Mouse (Mus musculus) thymus, adult 2 months (tissue): ENCODE results near the gene Tnip3. TPM values are rescaled to one million over a fixed set of nuclear protein-coding genes. Genes with fewer than 3 reads are reported as not detected.

Source experiments
- DNase-seq: peaks from one replicate; pipeline ENCODE4 v3.0.0; 2021
- H3K27ac ChIP-seq: fragments of 200-500 bp; 2 replicates; pipeline ENCODE4 v1.5.1; 2012; ENCODE audit warnings: low read length, control low read depth; ENCODE audit not compliant: control insufficient read depth, insufficient read depth
- H3K27me3 ChIP-seq: fragments of 200-500 bp; 2 replicates; pipeline ENCODE4 v1.6.1; 2012; ENCODE audit warnings: mild to moderate bottlenecking, low read length, moderate library complexity, mixed read lengths; ENCODE audit not compliant: control insufficient read depth, insufficient read depth
- H3K36me3 ChIP-seq: fragments of 200-500 bp; 2 replicates; pipeline ENCODE4 v1.6.1; 2012; ENCODE audit warnings: mild to moderate bottlenecking, low read length, moderate library complexity; ENCODE audit not compliant: control insufficient read depth, insufficient read depth
- H3K4me1 ChIP-seq: fragments of 200-500 bp; replicated peaks from 2 replicates; pipeline ENCODE4 v1.6.1; 2012; ENCODE audit warnings: low read length; ENCODE audit not compliant: control insufficient read depth, insufficient read depth
- H3K4me3 ChIP-seq: fragments of 200-500 bp; 2 replicates; pipeline ENCODE4 v1.5.1; 2012; ENCODE audit warnings: mild to moderate bottlenecking, low read length, control low read depth, moderate library complexity; ENCODE audit not compliant: control insufficient read depth, insufficient read depth
- CTCF ChIP-seq: fragments of 200-500 bp; IDR thresholded peaks from 2 replicates; pipeline ENCODE4 v1.5.1; 2012; ENCODE audit warnings: mild to moderate bottlenecking, control low read depth, low read length, moderate library complexity, borderline replicate concordance; ENCODE audit not compliant: control insufficient read depth, poor library complexity, insufficient read depth; ENCODE audit errors: extremely low read depth
- POLR2A ChIP-seq: fragments of 200-500 bp; IDR thresholded peaks from 2 replicates; pipeline ENCODE4 v1.6.1; 2012; ENCODE audit warnings: mild to moderate bottlenecking, low read length, control low read depth, moderate library complexity; ENCODE audit not compliant: control insufficient read depth, poor library complexity, insufficient read depth; ENCODE audit errors: extremely low read depth
- WGBS: fragments of 180-500 bp; shearing (Covaris S2); methylation state at CpG from one replicate; pipeline ENCODE4 v1.1.7; 2018; 5-methylcytosine and 5-hydroxymethylcytosine counted together
- polyA plus RNA-seq: library from polyadenylated mRNA; depleted of rRNA; stranded (reverse); fragments of >200 nt; gene quantifications from 2 replicates; pipeline ENCODE4 v1.2.3, GENCODE M21; 2012

Gene Tnip3
- polyA plus RNA-seq, 1 experiment, result 1.8 TPM

GRCm38 (mm10) chr6:65611834-65612233 lies 86.7 kb downstream of the Tnip3 start:
- Histone ChIP-seq H3K4me3 (no peak overlapping the region), H3K36me3 (no peaks in the 10 kb centered on the region), H3K4me1 (no peaks in the 10 kb centered on the region), H3K27me3 (no peaks in the 10 kb centered on the region), H3K27ac (no peak overlapping the region)
- TF ChIP-seq CTCF, result no peak
- no peak for TF ChIP-seq POLR2A
- DNase-seq, result no peak

GRCm38 (mm10) chr6:65613924-65614585 lies 88.9 kb downstream of the Tnip3 start:
- no peak for TF ChIP-seq CTCF
- TF ChIP-seq POLR2A, result no peak
- Histone ChIP-seq H3K4me3 (no peak overlapping the region), H3K36me3 (no peaks in the 10 kb centered on the region), H3K27ac (no peak overlapping the region), H3K4me1 (no peaks in the 10 kb centered on the region), H3K27me3 (no peaks in the 10 kb centered on the region)
- no peak for DNase-seq

GRCm38 (mm10) chr6:65615641-65616040 lies 90.5 kb downstream of the Tnip3 start:
- H3K4me3 ChIP-seq, result no peak overlapping the region
- no peaks in the 10 kb centered on the region for H3K36me3 ChIP-seq
- DNase-seq, result no peak
- no peaks in the 10 kb centered on the region for H3K4me1 ChIP-seq
- no peak overlapping the region for H3K27ac ChIP-seq
- no peak for TF ChIP-seq POLR2A
- TF ChIP-seq CTCF, result no peak
- WGBS, result 60% methylated on average over 4 of the region's 4 CpGs
- no peaks in the 10 kb centered on the region for H3K27me3 ChIP-seq

GRCm38 (mm10) chr6:65621260-65621659 lies 96.1 kb downstream of the Tnip3 start:
- DNase-seq, result no peak
- TF ChIP-seq POLR2A (no peak), CTCF (no peak)

GRCm38 (mm10) chr6:65623016-65623715 lies 98.1 kb downstream of the Tnip3 start:
- no peak overlapping the region for H3K4me3 ChIP-seq
- DNase-seq, result no peak
- H3K4me1 ChIP-seq, result no peaks in the 10 kb centered on the region
- TF ChIP-seq POLR2A (no peak), CTCF (no peak)
- WGBS, result 85% methylated on average over 3 of the region's 3 CpGs
- no peak overlapping the region for H3K27ac ChIP-seq
- H3K36me3 ChIP-seq, result no peaks in the 10 kb centered on the region
- H3K27me3 ChIP-seq, result no peaks in the 10 kb centered on the region

More at GRCm38 (mm10) chr6:65621260-65621659, 96.1 kb downstream of the Tnip3 start:
- Histone ChIP-seq H3K27ac (no peak overlapping the region), H3K27me3 (no peaks in the 10 kb centered on the region), H3K36me3 (no peaks in the 10 kb centered on the region), H3K4me1 (no peaks in the 10 kb centered on the region), H3K4me3 (no peak overlapping the region)

GRCm38 (mm10) chr6:65630578-65630977 lies 105.5 kb downstream of the Tnip3 start:
- DNase-seq, result no peak
- Histone ChIP-seq H3K27me3 (no peaks in the 10 kb centered on the region), H3K27ac (no peak overlapping the region), H3K4me1 (no peaks in the 10 kb centered on the region), H3K4me3 (no peak overlapping the region), H3K36me3 (no peaks in the 10 kb centered on the region)
- no peak for TF ChIP-seq POLR2A
- no peak for TF ChIP-seq CTCF
- WGBS, result 93% methylated on average over 2 of the region's 2 CpGs
